Comparison of ENCODE assay signal across 12 mouse cellular contexts in genomic region chr3:88453986-88454385, GRCm38 (mm10). TPM values are rescaled to one million over a fixed set of nuclear protein-coding genes. Genes with fewer than 3 reads are reported as not detected.
DNase-seq lines count a peak whose midpoint lies in the region; ATAC-seq and TF ChIP-seq lines count a peak whose summit lies in the region.
"Had no signal": no experiment of that assay in that cellular context is flagged by ENCODE, and none has a peak within 500 bp of the region (broad histone marks: within the 10 kb centered on the region; RNA-seq: fewer than 3 reads in every experiment).

No protein-coding gene starts in this region.

- peak overlapping the region; percentile 68 for H3K4me2 ChIP-seq in liver, postnatal 0 days (ENCODE audit: low read depth, low read length)
- H3K4me2 ChIP-seq in heart, embryonic 12.5 days = no peak overlapping the region
- H3K4me2 ChIP-seq: heart, embryonic 13.5 days; limb, embryonic 13.5 days had no signal

- H3K4me3 ChIP-seq in liver, postnatal 0 days (ENCODE audit: low read depth, low read length) = peak overlapping the region; percentile 42; the same call in 1 of the 2 replicates
- no peak overlapping the region for H3K4me3 ChIP-seq in heart, embryonic 12.5 days
- H3K4me3 ChIP-seq: heart, embryonic 13.5 days; limb, embryonic 13.5 days had no signal

- H3K9ac ChIP-seq in liver, postnatal 0 days (replicated peaks) = 0 out of 2 replicates have a peak overlapping the region, but pooled peaks have one; percentile 5
- no peak overlapping the region for H3K9ac ChIP-seq in heart, embryonic 12.5 days
- H3K9ac ChIP-seq: heart, embryonic 13.5 days; limb, embryonic 13.5 days had no signal

- no peak for ATAC-seq in liver, postnatal 0 days
- 0 out of 2 replicates have a peak, but pooled peaks have one; percentile 3 for ATAC-seq in granulocyte monocyte progenitor cell, adult 5-6 weeks (replicated peaks; ENCODE audit: poor library complexity, severe bottlenecking)
- ATAC-seq in neutrophil, adult 5-6 weeks (ENCODE audit: extremely low read depth, insufficient number of reproducible peaks, low FRiP score, poor library complexity, severe bottlenecking) = peak; percentile 33; the same call in 1 of the 2 replicates
- no peak for ATAC-seq in heart, embryonic 12.5 days (ENCODE audit: insufficient number of reproducible peaks, low FRiP score)

- H3K27me3 ChIP-seq in liver, postnatal 0 days (ENCODE audit: insufficient read depth, low read length) = peaks cover 7% of the 10 kb centered on the region; the same call in 1 of the 2 replicates
- H3K27me3 ChIP-seq in heart, embryonic 12.5 days (replicated peaks) = peaks cover 96% of the 10 kb centered on the region

- peaks cover 21% of the 10 kb centered on the region for H3K36me3 ChIP-seq in liver, postnatal 0 days (replicated peaks; ENCODE audit: insufficient read depth, low read length)
- no peaks in the 10 kb centered on the region for H3K36me3 ChIP-seq in heart, embryonic 12.5 days
- H3K36me3 ChIP-seq: heart, embryonic 13.5 days; limb, embryonic 13.5 days had no signal

- 46% methylated on average over 8 of the region's 8 CpGs for WGBS in liver, postnatal 0 days (ENCODE audit: insufficient replicate concordance)
- WGBS in heart, embryonic 12.5 days = 73% methylated on average over 8 of the region's 8 CpGs

- no peak for DNase-seq in liver, postnatal 0 days
- DNase-seq in liver (no peak), MN1 (ENCODE audit: low spot score) (no peak)
- DNase-seq in thymus, postnatal 36 days = peak; percentile 60 to 65
- no peak for DNase-seq in right cerebral cortex, postnatal 10 days (ENCODE audit: low spot score in 2 of 2)
- DNase-seq: cerebellum, postnatal 14 days; lung, postnatal 10 days had no signal

- H3K4me1 ChIP-seq in liver, postnatal 0 days (ENCODE audit: insufficient read depth) = peaks cover 33% of the 10 kb centered on the region
- peaks cover 33% of the 10 kb centered on the region for H3K4me1 ChIP-seq in heart, embryonic 12.5 days (replicated peaks)

- no peaks in the 10 kb centered on the region for H3K9me3 ChIP-seq in liver, postnatal 0 days (ENCODE audit: low read length)
- no peaks in the 10 kb centered on the region for H3K9me3 ChIP-seq in heart, embryonic 12.5 days (replicated peaks)
- H3K9me3 ChIP-seq: heart, embryonic 13.5 days; limb, embryonic 13.5 days had no signal

- peak overlapping the region; percentile 89 for H3K27ac ChIP-seq in liver, postnatal 0 days (ENCODE audit: low read depth)
- no peak overlapping the region for H3K27ac ChIP-seq in heart, embryonic 12.5 days (ENCODE audit: poor library complexity, severe bottlenecking)
- H3K27ac ChIP-seq: heart, embryonic 13.5 days; limb, embryonic 13.5 days had no signal

- TF ChIP-seq EP300 in liver, postnatal 0 days (IDR thresholded peaks at IDR 0.05; ENCODE audit: low read depth) = no peak

- no peak for TF ChIP-seq CTCF in liver, postnatal 0 days (IDR thresholded peaks at IDR 0.05; ENCODE audit: low read depth)

RNA-seq across cellular contexts. Expression of gene Sema4a, which starts 7.0 kb away (rescaled TPM):
- 27.3 and 30.0 TPM in 2 replicates for polyA plus RNA-seq in liver, postnatal 0 days (2015; fragmentation: Nextera tagmentation; extraction: Ambion mirVana)
- total RNA-seq in granulocyte monocyte progenitor cell, adult 5-6 weeks (2014; fragmentation: Nextera tagmentation) = 24.0 and 38.5 TPM in 2 replicates
- 25.1 and 35.7 TPM in 2 replicates for total RNA-seq in granulocyte monocyte progenitor cell, adult 5-6 weeks (2017)
- 161 and 176 TPM in 2 replicates for total RNA-seq in neutrophil, adult 5-6 weeks (2017)
- 0.92 and 1.3 TPM in 2 replicates for polyA plus RNA-seq in heart, embryonic 12.5 days (2016; fragmentation: Nextera tagmentation; extraction: Ambion mirVana)

RNA-seq across cellular contexts. Expression of gene Slc25a44, which starts 29.0 kb away (rescaled TPM):
- polyA plus RNA-seq in liver, postnatal 0 days (2015; fragmentation: Nextera tagmentation; extraction: Ambion mirVana) = 9.0 and 9.2 TPM in 2 replicates
- total RNA-seq in granulocyte monocyte progenitor cell, adult 5-6 weeks (2014; fragmentation: Nextera tagmentation) = 13.1 and 13.5 TPM in 2 replicates
- 11.6 and 13.8 TPM in 2 replicates for total RNA-seq in granulocyte monocyte progenitor cell, adult 5-6 weeks (2017)
- 20.9 and 26.2 TPM in 2 replicates for total RNA-seq in neutrophil, adult 5-6 weeks (2017)
- 14.1 and 14.3 TPM in 2 replicates for polyA plus RNA-seq in heart, embryonic 12.5 days (2016; fragmentation: Nextera tagmentation; extraction: Ambion mirVana)

RNA-seq across cellular contexts. Expression of gene Pmf1, which starts 43.9 kb away (rescaled TPM):
- 59.5 and 64.3 TPM in 2 replicates for polyA plus RNA-seq in liver, postnatal 0 days (2015; fragmentation: Nextera tagmentation; extraction: Ambion mirVana)
- 115 and 122 TPM in 2 replicates for total RNA-seq in granulocyte monocyte progenitor cell, adult 5-6 weeks (2014; fragmentation: Nextera tagmentation)
- 128 and 141 TPM in 2 replicates for total RNA-seq in granulocyte monocyte progenitor cell, adult 5-6 weeks (2017)
- 21.1 and 22.1 TPM in 2 replicates for total RNA-seq in neutrophil, adult 5-6 weeks (2017)
- 100 and 104 TPM in 2 replicates for polyA plus RNA-seq in heart, embryonic 12.5 days (2016; fragmentation: Nextera tagmentation; extraction: Ambion mirVana)

RNA-seq across cellular contexts. Expression of gene Lmna, which starts 55.8 kb away (rescaled TPM):
- 68.4 and 73.4 TPM in 2 replicates for polyA plus RNA-seq in liver, postnatal 0 days (2015; fragmentation: Nextera tagmentation; extraction: Ambion mirVana)
- total RNA-seq in granulocyte monocyte progenitor cell, adult 5-6 weeks (2014; fragmentation: Nextera tagmentation) = not detected in 2 replicates
- 0.41 and 1.6 TPM in 2 replicates for total RNA-seq in granulocyte monocyte progenitor cell, adult 5-6 weeks (2017)
- total RNA-seq in neutrophil, adult 5-6 weeks (2017) = 8.1 and 9.4 TPM in 2 replicates
- 108 and 113 TPM in 2 replicates for polyA plus RNA-seq in heart, embryonic 12.5 days (2016; fragmentation: Nextera tagmentation; extraction: Ambion mirVana)

Comparison
In these comparisons a context has a peak if more than half of its experiments do, and no peak if none do; other contexts are left out.
1. ATAC-seq: peak in granulocyte monocyte progenitor cell, adult 5-6 weeks (single experiment) and neutrophil, adult 5-6 weeks (single experiment); none in liver, postnatal 0 days (single experiment) and heart, embryonic 12.5 days (single experiment).
2. DNase-seq: peak in thymus, postnatal 36 days (2 of 2); none in liver, postnatal 0 days (single experiment), liver (single experiment), right cerebral cortex, postnatal 10 days (0 of 2) and MN1 (single experiment).